1 mouse cellular context compared by ENCODE assay signal in the genomic region with DNA sequence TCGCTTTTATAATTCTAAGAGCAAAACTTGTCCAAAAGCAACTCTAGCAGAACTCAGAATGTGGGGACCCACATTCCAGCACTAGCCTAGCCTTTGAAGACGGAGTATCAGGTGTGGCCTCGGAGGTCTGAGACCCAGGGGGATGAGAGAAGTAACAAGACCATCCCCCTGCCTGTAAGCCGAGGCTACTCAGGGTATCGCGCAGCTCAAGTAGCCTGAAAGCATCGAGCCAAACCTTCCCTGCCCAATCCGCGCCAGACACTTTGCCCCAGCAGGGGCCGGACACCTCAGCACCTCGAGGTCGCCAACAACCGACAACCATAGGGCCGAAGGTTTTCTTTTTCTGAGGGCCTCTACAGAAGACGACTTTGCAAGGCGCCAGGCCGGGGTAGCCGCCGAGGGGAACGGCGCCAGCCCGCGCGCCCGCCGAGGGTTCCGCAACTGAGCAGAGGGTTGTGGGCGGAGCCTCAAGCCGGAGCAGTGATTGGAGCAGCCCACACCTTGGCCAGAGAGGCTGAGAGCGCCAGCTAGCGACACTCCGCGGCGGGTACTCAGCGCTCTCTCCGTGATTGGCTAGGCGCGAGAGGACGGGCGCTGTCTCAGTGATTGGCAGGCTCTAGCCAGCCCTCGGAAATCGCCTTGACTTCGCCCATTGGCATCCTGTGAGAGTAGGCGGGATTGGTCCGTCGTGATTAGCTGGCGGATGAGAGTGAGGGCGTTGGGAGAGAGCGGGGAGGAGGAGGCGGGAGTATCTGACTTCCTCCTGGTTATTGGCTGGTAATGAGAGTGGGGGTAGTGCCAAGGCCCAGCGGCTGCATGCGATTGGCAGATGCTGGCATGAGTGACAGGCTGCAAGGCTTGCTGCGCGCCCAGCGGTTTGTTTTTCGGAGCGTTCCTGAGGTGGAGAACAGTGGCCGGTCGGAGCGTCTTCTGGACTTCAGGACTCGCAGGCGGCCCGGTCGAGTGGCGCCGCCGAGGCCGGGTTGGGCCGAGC.
TF ChIP-seq lines count a peak whose summit lies in the region.

Gene Map3k3, plus strand, starts transcription at position 906 of the 994 bp plus-strand sequence.

TF ChIP-seq in C2C12, 6 proteins besides CTCF, POLR2A, EP300 and RAD21 (continued from another document):
- no peak for TF ChIP-seq MYOG (IDR thresholded peaks at IDR 0.05; ENCODE audit: control insufficient read depth, extremely low read depth, insufficient read length)
- TF ChIP-seq CEBPB (IDR thresholded peaks at IDR 0.05; ENCODE audit: low read depth) = no peak
